Mouse (Mus musculus) layer of hippocampus, adult 2 months (tissue): ENCODE measurements around the gene Gm15093. TPM values are rescaled to one million over a fixed set of nuclear protein-coding genes. Genes with fewer than 3 reads are reported as not detected.
"Not testable (repeated sequence)": the region's sequence is repeated elsewhere in the genome, so short reads cannot be mapped to it uniquely, and the experiment has no call there.

Experiments used
- DNase-seq, 2 experiments: peaks; one replicate each; pipeline ENCODE4 v3.0.0; 2022; ENCODE audit warnings: low spot score in 2 of 2
- H3K27ac ChIP-seq: fragments of 200-600 bp; 2 replicates; pipeline ENCODE4 v1.8.1; 2022
- H3K4me3 ChIP-seq: fragments of 200-600 bp; 2 replicates; pipeline ENCODE4 v1.8.1; 2022; ENCODE audit warnings: mild to moderate bottlenecking
- long read RNA-seq, 2 experiments: library from polyadenylated mRNA; stranded (forward); transcript quantifications; one replicate each; pipeline ENCODE4 v2.0.0; 2021; ENCODE audit warnings: borderline mapping rate in 2 of 2
- total RNA-seq, 2 experiments: library from RNA; stranded (reverse); gene quantifications; 2 replicates each; pipeline ENCODE4 v1.2.3; 2021

The Gm15093 gene
- not detected for total RNA-seq
- long read RNA-seq, experiment 1 = 0 reads
- long read RNA-seq, experiment 2 = 0 reads

DNA sequence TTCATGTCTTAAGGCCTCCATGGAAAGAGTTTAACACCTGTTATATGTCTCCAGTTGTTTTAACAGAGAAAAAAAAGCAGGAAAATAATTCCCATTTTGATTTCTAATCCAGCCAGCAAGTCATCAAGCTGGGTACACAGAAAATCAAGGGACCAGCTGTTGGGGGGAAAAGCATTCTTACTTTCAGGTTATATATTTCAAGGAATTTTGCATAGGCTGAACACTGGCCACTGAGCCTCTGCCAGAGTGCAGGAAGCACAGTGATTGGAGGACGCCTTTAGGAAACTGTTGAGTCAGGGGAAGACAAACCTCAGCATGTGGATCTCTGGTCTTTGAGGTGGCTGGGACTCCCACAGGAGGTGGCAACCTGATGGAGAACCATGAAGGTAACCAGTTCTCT is at the start of gene Gm15093:
TSS of gene Gm15093 (plus strand) at position 301 of the 400 bp plus-strand sequence.
- H3K27ac ChIP-seq, DNase-seq, H3K4me3 ChIP-seq: not testable (repeated sequence)

Other genes with a start within 250 kb of the Gm15093 start
- gene Ott, start 198.1 kb upstream of the Gm15093 start, total RNA-seq = not detected
- not detected for gene Gm15085, start 175.2 kb downstream of the Gm15093 start, total RNA-seq